Mouse (Mus musculus): ENCODE measurements at regions not wholly inside any gene's neighbourhood (a gene's known extent, or its start where the extent isn't known, plus 50 kb on each side); places are given as distances from the start of the nearest gene placed in this dataset.

DNA sequence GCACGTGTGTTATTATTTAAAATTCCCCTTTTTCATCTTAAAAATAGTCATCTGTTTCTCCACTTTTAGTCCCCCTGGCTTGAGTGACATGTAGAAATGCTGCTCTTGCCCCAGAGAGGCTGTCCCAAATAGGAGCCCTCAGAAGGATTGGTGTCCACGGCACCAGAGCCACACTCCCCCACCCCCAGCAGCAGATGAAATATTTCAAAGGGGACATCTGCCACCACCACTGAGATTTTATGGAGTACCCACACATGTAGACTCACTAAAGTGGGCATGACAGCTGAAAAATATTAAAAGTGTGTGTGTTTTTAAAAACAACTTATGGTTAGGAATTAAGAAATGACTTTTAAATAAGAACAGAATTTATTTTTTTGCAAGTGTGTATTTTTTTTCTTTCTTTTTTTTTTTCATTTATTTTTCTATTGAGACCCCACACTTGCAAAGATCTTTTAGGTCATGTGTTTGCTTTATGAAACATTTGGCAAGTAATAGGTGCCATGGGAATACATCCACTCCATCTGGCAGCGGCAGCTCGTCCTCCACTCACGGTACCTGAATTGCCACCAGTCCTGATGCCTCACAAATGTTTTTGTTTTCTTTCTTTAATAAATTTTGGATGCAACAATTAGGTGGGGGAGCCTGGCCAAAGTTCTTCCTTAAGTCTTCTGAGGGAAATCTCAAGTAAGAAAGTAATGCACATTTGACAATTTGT lies 533.2 kb upstream of the Zeb2 start:
- DNase-seq (ENCODE audit: low spot score in 2 of 2): no peak

DNA sequence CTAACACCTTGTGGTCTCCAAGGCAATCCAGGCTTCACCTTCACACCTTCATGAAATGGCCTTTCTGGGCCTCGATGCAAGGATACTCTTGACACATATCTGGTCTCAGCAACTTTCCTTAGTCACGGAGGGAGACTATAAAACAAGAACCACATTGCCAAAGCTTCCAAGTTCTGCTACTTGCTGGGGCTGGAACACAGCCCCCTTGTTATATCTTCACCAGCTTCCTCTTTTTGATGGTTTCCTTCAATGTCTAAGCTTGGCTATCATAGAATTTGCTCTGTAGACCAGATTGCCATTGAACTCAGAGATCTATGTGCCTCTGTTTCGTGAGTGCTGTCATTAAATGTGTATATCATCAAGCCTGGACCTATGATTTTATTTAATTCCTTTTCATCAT lies 530.7 kb upstream of the Zeb2 start:
- no peak for DNase-seq (ENCODE audit: low spot score in 2 of 2)

DNA sequence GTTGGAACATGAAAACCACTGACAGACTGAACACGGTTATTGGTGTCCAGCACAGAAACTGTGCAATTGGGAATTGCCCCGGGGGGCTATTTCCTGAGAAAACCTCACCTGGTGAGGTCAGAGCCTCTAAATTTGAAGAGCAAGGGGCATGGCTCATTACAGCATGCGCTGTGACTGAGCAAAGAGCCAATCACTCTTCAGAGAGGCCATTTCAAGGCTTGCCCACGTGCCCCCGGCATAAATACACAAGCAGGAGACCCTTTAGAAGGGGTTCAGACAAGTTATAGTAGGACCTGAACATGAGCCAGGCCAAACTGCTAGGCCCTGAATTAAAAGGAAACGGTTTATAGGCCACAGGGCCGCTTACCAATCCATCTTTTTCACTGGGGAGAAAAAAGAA lies 512.9 kb upstream of the Zeb2 start:
- DNase-seq (ENCODE audit: low spot score in 2 of 2): no peak

GRCm38 (mm10) chr2:45629616-45630015 lies 512.4 kb upstream of the Zeb2 start:
- DNase-seq (ENCODE audit: low spot score in 2 of 2): no peak

DNA sequence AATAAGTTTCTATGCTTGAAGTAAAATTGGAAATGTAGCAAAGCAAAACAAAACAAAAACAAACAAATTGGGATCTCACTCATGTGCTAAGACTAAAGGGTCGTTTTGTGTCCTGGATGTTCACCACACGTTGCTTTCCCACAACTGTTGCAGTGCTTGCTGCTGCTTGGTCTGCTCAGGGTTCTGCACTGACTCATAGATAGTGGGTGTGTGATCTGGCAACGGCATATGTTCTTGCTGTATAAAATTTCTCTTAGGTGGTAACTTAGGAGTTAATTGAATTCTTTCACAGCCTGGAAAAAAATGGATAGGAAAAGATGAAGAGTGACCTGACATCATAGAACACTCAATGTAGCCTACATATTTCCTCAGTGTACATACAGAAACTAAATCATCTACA lies 505.9 kb upstream of the Zeb2 start:
- no peak for DNase-seq (ENCODE audit: low spot score in 2 of 2)

DNA sequence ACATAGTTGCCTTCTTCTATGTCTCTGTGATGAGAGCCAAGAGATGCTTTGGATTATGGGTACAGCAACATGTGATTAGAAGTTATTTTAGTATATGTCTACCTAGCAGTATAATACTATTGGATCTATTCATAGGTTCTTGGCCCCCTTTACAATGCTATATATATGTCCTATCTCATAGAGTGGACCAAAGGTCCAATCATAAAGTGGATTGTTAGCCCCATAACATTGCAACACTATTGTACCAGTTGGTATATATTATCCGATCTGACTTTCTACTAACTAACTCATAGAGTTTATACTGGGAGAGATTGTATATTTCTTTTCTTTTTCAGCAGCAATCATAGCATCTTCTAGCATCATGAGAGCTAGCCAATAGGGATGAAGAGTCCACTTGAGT lies 491.7 kb upstream of the Zeb2 start:
- DNase-seq (ENCODE audit: low spot score in 2 of 2): no peak

DNA sequence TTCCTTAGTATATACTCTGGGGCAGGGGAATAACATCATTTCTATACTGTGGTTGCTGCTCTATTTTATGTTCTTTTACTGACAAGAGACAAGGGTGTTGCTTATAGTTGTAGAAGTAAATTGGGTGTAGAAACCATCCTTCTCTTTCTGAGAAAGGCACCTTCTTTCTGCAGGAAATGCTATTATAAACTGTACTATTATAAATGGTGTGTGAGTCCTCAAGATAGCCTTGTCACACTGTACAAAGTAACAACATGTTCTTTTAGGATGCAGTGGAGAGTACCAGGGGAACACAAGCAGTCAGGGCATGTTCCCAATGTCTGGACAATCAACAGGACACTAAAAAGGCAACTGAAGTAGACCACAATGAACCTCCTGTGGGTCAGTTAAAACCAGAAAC lies 490.2 kb upstream of the Zeb2 start:
- no peak for DNase-seq (ENCODE audit: low spot score in 2 of 2)

GRCm38 (mm10) chr2:45601332-45601900 lies 484.2 kb upstream of the Zeb2 start:
- no peak for DNase-seq (ENCODE audit: low spot score in 2 of 2)

- DNase-seq (ENCODE audit: low spot score in 2 of 2): peak in 1 of 2 experiments; percentile 44
Measured at GRCm38 (mm10) chr2:45593765-45594164, 476.6 kb upstream of the Zeb2 start.

- DNase-seq (ENCODE audit: low spot score in 2 of 2): no peak
Measured at GRCm38 (mm10) chr2:45590980-45591379, 473.8 kb upstream of the Zeb2 start.

GRCm38 (mm10) chr2:45588248-45588647 lies 471.1 kb upstream of the Zeb2 start:
- no peak for DNase-seq (ENCODE audit: low spot score in 2 of 2)

DNA sequence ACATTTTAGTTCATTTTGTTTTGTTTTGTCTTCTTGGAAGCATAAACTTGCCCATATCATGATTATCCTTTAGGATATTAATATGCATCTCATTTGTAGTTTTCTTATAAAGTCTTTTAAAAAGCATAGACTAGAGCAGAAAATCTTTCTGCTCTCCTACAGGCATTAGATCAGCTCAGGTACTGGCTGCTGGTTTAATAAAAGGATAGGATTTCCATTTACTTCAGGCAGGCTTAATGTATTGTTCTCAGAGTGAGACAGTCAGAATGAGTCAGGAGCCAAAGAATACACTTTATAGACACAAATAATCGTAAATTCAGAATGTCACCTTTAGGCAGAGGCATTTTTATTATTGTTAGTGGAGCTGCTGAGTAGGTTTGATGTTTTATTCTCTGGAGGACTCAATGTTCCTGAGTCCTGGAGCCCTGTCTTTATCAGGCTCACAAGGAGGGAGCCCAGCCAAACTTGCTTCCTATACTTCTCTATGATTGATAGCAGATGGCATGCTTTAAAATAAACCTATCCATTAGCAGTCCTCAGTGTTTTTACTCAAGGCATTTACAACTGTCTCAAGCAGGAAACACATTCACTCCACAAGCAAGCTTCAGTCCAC lies 469.5 kb upstream of the Zeb2 start:
- DNase-seq (ENCODE audit: low spot score in 2 of 2): no peak

GRCm38 (mm10) chr2:45581549-45581925 lies 464.3 kb upstream of the Zeb2 start:
- no peak for DNase-seq (ENCODE audit: low spot score in 2 of 2)

GRCm38 (mm10) chr2:45580838-45581548 lies 463.8 kb upstream of the Zeb2 start:
- DNase-seq (ENCODE audit: low spot score in 2 of 2): peak; percentile 74 to 77

DNA sequence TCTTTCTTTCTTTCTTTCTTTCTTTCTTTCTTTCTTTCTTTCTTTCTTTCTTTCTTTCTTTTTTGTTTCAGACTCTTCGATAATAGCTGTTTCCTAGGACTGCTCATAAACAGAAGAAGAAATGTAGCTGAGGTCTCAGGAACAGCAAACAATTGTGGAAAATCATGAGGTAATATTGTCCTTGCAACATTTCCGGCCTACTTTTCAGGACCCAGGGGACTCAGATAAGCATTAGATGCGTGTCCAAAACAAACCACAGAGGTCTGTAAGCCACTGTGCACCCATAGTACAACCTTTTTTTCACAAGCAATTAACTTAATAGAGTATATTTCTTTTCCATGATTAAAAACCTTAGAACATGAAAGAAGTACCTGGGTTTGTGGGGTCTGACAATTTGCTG lies 455.7 kb upstream of the Zeb2 start:
- peak; percentile 68 to 77 for DNase-seq (ENCODE audit: low spot score in 2 of 2)

DNA sequence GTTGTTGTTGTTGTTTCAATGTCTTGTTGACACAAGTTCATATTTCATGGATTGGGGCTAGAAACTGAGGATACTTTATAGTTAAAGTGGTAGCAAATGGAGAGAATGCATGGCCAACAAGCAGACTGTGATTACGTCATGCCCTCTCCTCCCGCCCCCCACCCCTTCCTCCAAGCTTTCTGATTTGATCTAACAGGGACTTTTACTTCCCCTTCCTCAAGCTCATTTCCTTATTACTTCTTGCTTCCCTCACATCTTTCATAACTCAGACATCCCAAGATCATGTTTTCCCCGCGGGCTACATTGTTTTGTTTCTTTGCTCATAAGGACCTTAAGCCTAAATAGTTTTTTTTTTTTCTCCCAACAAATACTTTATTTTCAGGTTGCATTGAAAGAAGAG lies 437.5 kb upstream of the Zeb2 start:
- no peak for DNase-seq (ENCODE audit: low spot score in 2 of 2)

DNA sequence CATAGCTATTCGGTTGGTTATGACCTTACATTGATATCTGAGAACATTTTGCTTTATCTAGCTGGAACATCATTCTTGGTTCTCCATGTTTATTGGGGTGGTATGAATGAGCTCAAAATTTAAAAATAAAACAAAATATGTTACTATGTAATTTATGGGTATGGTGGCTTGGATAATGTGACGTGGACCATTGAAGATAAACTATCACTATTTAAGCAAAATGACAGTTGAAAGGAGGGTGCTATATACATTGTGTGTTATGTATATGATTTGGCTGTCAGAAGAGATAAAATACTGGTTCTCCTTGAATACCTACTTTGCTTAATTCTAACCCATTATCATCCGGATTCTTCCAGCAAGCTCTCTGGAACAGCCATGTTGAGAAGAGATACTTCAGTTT lies 424.2 kb upstream of the Zeb2 start:
- no peak for DNase-seq (ENCODE audit: low spot score in 2 of 2)

DNA sequence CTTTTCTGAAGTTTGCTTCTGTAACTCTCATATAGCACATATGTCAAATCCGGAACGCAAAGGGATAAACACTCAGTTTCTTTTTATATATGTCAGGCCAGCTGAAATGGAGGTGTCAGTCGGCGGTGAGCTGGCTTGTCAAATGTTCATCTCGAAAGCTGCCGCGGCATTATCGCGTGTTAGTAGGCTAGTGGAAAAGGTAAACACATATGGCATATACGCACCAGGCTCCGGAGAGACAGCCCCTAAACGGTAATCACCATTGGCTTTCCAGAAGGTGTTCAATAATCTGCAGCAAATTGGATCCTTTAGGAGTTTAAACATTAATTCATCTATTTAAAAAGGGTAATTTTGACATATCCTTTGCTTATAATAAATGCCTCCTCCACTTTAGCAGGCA lies 421.8 kb upstream of the Zeb2 start:
- DNase-seq (ENCODE audit: low spot score in 2 of 2): no peak

DNA sequence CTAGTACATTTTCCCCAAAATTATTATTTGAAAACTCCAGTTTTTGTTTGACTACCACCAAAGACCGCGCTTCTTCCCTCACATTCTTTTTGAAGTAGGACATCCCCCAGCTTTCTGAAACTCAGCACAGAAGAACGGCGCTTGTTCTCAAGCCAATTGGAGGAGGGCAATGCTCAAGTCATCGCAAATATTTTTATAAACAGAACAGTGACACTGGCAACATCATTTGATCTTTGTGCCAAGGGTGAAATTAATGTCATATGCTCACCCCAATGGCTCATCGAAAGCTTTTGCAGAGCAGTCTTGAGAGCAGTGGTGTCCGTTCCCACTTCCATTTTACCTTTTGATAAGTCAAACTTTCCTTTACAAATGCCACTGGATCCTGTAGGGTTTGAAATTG lies 420.5 kb upstream of the Zeb2 start:
- DNase-seq (ENCODE audit: low spot score in 2 of 2): no peak

DNA sequence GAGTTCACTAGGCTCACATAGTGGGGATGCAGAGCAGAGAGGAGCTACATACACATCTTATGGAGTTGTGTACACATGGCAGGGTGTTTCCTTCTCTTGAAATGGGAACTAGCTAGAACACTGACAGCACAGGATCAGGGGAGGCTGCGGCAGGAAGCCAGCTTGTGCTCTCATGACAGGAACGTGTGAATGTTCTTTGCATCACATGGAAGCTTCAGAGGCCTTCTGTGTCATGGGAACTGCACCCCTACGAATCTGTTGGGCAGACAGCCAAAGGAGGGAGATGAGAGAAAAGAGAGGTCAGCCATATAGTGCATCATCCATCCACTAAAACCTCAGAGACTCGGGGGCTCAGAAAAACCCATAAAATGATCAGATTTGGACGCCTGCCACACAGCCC lies 417.6 kb upstream of the Zeb2 start:
- peak; percentile 39 to 49 for DNase-seq (ENCODE audit: low spot score in 2 of 2)

DNA sequence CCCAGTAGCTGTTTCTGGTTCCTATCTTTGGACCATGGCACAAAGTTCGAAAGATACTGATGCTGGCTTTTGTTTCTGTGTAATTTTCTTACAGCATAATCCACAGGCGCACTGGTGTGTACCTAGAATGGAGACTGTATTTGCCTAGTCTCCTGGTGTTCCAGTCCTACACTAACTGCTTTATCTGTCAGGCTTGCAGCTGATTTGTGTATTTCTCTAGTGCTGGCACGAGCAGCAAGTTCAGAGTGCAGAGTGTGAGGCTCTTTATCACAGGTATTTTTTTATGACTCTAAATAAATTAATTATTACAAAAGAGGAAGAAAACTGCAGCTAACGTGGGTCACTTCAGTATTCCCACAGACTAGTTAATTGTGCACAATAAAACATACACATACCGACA lies 405.1 kb upstream of the Zeb2 start:
- DNase-seq (ENCODE audit: low spot score in 2 of 2): no peak

GRCm38 (mm10) chr2:45519550-45520152 lies 402.5 kb upstream of the Zeb2 start:
- DNase-seq (ENCODE audit: low spot score in 2 of 2): no peak
